Mouse (Mus musculus) embryonic facial prominence, embryonic 12.5 days (tissue): ENCODE results near the gene Dnaaf3. TPM values are rescaled to one million over a fixed set of nuclear protein-coding genes. Genes with fewer than 3 reads are reported as not detected.

Experiments used
- ATAC-seq: fragments of 200-750 bp; cut with Nextera tagmentation; 2 replicates; pipeline ENCODE4 v1.8.0; 2017; ENCODE audit not compliant: insufficient number of reproducible peaks, insufficient read depth, low FRiP score, low TSS enrichment
- H3K27ac ChIP-seq: fragments of 300-500 bp; sonication (generic); 2 replicates; pipeline ENCODE4 v1.5.1; 2016; ENCODE audit warnings: mild to moderate bottlenecking
- H3K27me3 ChIP-seq: fragments of 300-500 bp; sonication (generic); 2 replicates; pipeline ENCODE4 v1.6.1; 2016; ENCODE audit warnings: mild to moderate bottlenecking, moderate library complexity
- H3K36me3 ChIP-seq: fragments of 300-500 bp; sonication (generic); 2 replicates; pipeline ENCODE4 v1.6.1; 2016; ENCODE audit warnings: mild to moderate bottlenecking
- H3K4me1 ChIP-seq: fragments of 300-500 bp; sonication (generic); 2 replicates; pipeline ENCODE4 v1.6.1; 2016
- H3K4me2 ChIP-seq: fragments of 300-500 bp; sonication (generic); replicated peaks from 2 replicates; pipeline ENCODE4 v1.6.1; 2016; ENCODE audit warnings: mild to moderate bottlenecking, moderate library complexity
- H3K4me3 ChIP-seq: fragments of 300-500 bp; sonication (generic); 2 replicates; pipeline ENCODE4 v1.5.1; 2016; ENCODE audit warnings: mild to moderate bottlenecking
- H3K9ac ChIP-seq: fragments of 300-500 bp; sonication (generic); 2 replicates; pipeline ENCODE4 v1.6.1; 2016; ENCODE audit warnings: mild to moderate bottlenecking, moderate library complexity
- H3K9me3 ChIP-seq: fragments of 300-500 bp; sonication (generic); 2 replicates; pipeline ENCODE4 v1.6.1; 2016; ENCODE audit warnings: mild to moderate bottlenecking, moderate library complexity
- WGBS: fragments of 180-500 bp; shearing (Covaris S2); methylation state at CpG from one replicate; pipeline ENCODE4 v1.1.7; 2016; 5-methylcytosine and 5-hydroxymethylcytosine counted together
- microRNA-seq: library from miRNA; unstranded; fragments of <30 nt; microRNA quantifications from one replicate; pipeline ENCODE4, GENCODE M21; 2017
- polyA plus RNA-seq: library from polyadenylated mRNA; unstranded; fragments of >200 nt; fragmentation: Nextera tagmentation; extraction: Ambion mirVana; gene quantifications from 2 replicates; pipeline ENCODE4 v1.2.1, GENCODE M21; 2016

Dnaaf3 gene
- polyA plus RNA-seq, 1 experiment from 2014 or later, result 2.9 TPM

GRCm38 (mm10) chr7:4492284-4493224 is 39.7 kb downstream of the Dnaaf3 start:
- Histone ChIP-seq H3K4me1 (no peaks in the 10 kb centered on the region), H3K9me3 (no peaks in the 10 kb centered on the region), H3K27me3 (no peaks in the 10 kb centered on the region), H3K4me2 (no peak overlapping the region), H3K9ac (no peak overlapping the region), H3K36me3 (peaks cover 61% of the 10 kb centered on the region), H3K4me3 (no peak overlapping the region), H3K27ac (no peak overlapping the region)
- 88% methylated on average over 13 of the region's 13 CpGs for WGBS
- no peak for ATAC-seq

- no peak overlapping the region for H3K4me3 ChIP-seq
- H3K4me2 ChIP-seq, result no peak overlapping the region
- H3K27ac ChIP-seq, result no peak overlapping the region
- peaks cover 54% of the 10 kb centered on the region for H3K36me3 ChIP-seq
- H3K27me3 ChIP-seq, result no peaks in the 10 kb centered on the region
- ATAC-seq, result no peak
- no peaks in the 10 kb centered on the region for H3K4me1 ChIP-seq
- no peaks in the 10 kb centered on the region for H3K9me3 ChIP-seq
- 83% methylated on average over 6 of the region's 6 CpGs for WGBS
- no peak overlapping the region for H3K9ac ChIP-seq
Measured at GRCm38 (mm10) chr7:4491308-4491707, 40.9 kb downstream of the Dnaaf3 start.

- ATAC-seq, result no peak
- H3K4me1 ChIP-seq, result peaks cover 12% of the 10 kb centered on the region
- H3K9ac ChIP-seq, result no peak overlapping the region
- no peaks in the 10 kb centered on the region for H3K9me3 ChIP-seq
- 89% methylated on average over 12 of the region's 12 CpGs for WGBS
- H3K27ac ChIP-seq, result no peak overlapping the region
- H3K4me3 ChIP-seq, result no peak overlapping the region
- H3K4me2 ChIP-seq, result no peak overlapping the region
- H3K36me3 ChIP-seq, result peaks cover 52% of the 10 kb centered on the region
- no peaks in the 10 kb centered on the region for H3K27me3 ChIP-seq
Measured at GRCm38 (mm10) chr7:4482281-4482680, 50.0 kb downstream of the Dnaaf3 start.

GRCm38 (mm10) chr7:4479674-4480073 is 52.6 kb downstream of the Dnaaf3 start:
- 29% methylated on average over 6 of the region's 6 CpGs for WGBS
- ATAC-seq, result no peak
- Histone ChIP-seq H3K4me1 (peaks cover 12% of the 10 kb centered on the region), H3K27me3 (peaks cover 9% of the 10 kb centered on the region), H3K36me3 (peaks cover 36% of the 10 kb centered on the region), H3K27ac (no peak overlapping the region), H3K9me3 (no peaks in the 10 kb centered on the region), H3K9ac (no peak overlapping the region), H3K4me2 (peak overlapping the region; percentile 85; the same call in 1 of the 2 replicates), H3K4me3 (no peak overlapping the region)

GRCm38 (mm10) chr7:4478796-4479291 is 53.4 kb downstream of the Dnaaf3 start:
- Histone ChIP-seq H3K4me2 (peak overlapping the region; percentile 85), H3K27ac (peak overlapping the region; percentile 99), H3K4me1 (peaks cover 12% of the 10 kb centered on the region), H3K9ac (peak overlapping the region; percentile 48), H3K27me3 (peaks cover 17% of the 10 kb centered on the region), H3K36me3 (peaks cover 28% of the 10 kb centered on the region), H3K9me3 (no peaks in the 10 kb centered on the region), H3K4me3 (peak overlapping the region; percentile 51)
- 3% methylated on average over 16 of the region's 16 CpGs for WGBS
- ATAC-seq, result no peak

- peak; percentile 96 for ATAC-seq
- Histone ChIP-seq H3K27ac (peak overlapping the region; percentile 99), H3K36me3 (peaks cover 21% of the 10 kb centered on the region), H3K4me1 (peaks cover 12% of the 10 kb centered on the region), H3K9ac (peak overlapping the region; percentile 60), H3K4me2 (peak overlapping the region; percentile 85), H3K27me3 (peaks cover 24% of the 10 kb centered on the region), H3K9me3 (no peaks in the 10 kb centered on the region), H3K4me3 (peak overlapping the region; percentile 51)
- WGBS, result under 1% methylated on average over 39 of the region's 39 CpGs
Measured at GRCm38 (mm10) chr7:4478021-4478795, 54.0 kb downstream of the Dnaaf3 start.

- no peak for ATAC-seq
- peaks cover 7% of the 10 kb centered on the region for H3K4me1 ChIP-seq
- H3K27ac ChIP-seq, result no peak overlapping the region
- H3K36me3 ChIP-seq, result no peaks in the 10 kb centered on the region
- no peaks in the 10 kb centered on the region for H3K9me3 ChIP-seq
- WGBS, result 11% methylated on average over 19 of the region's 19 CpGs
- no peak overlapping the region for H3K9ac ChIP-seq
- no peak overlapping the region for H3K4me2 ChIP-seq
- peaks cover 47% of the 10 kb centered on the region for H3K27me3 ChIP-seq
- H3K4me3 ChIP-seq, result no peak overlapping the region
Measured at GRCm38 (mm10) chr7:4473940-4474339, 58.3 kb downstream of the Dnaaf3 start.

Small RNA genes lying within 50 kb of the gene (microRNA-seq; reads per million reads assigned to microRNA genes)
- gene Gm23577, result not detected

Other genes with a start within 250 kb of the Dnaaf3 start
- not detected in 2 replicates for gene Ncr1, start 194.7 kb downstream of the Dnaaf3 start, polyA plus RNA-seq
- gene Gp6, start 134.7 kb downstream of the Dnaaf3 start, polyA plus RNA-seq, result 0.23 and 0.46 TPM in 2 replicates
- 25.9 and 29.1 TPM in 2 replicates for gene Rdh13, start 86.8 kb downstream of the Dnaaf3 start, polyA plus RNA-seq
- 7.2 and 7.3 TPM in 2 replicates for gene Eps8l1, start 71.8 kb downstream of the Dnaaf3 start, polyA plus RNA-seq
- 65.6 and 68.1 TPM in 2 replicates for gene Ppp1r12c, start 30.8 kb downstream of the Dnaaf3 start, polyA plus RNA-seq
- 114 and 135 TPM in 2 replicates for gene Tnnt1, start 16.1 kb downstream of the Dnaaf3 start, polyA plus RNA-seq
- gene Tnni3, start 8.2 kb downstream of the Dnaaf3 start, polyA plus RNA-seq, result 4.4 and 4.6 TPM in 2 replicates
- 5.9 and 8.8 TPM in 2 replicates for gene Syt5, start 15.1 kb upstream of the Dnaaf3 start, polyA plus RNA-seq
- gene Ptprh, start 71.6 kb upstream of the Dnaaf3 start, polyA plus RNA-seq, result not detected in 2 replicates
- 1.9 and 2.2 TPM in 2 replicates for gene Tmem86b, start 99.0 kb upstream of the Dnaaf3 start, polyA plus RNA-seq
- 10.6 and 11.7 TPM in 2 replicates for gene Ppp6r1, start 126.6 kb upstream of the Dnaaf3 start, polyA plus RNA-seq
- 103 and 107 TPM in 2 replicates for gene Hspbp1, start 152.6 kb upstream of the Dnaaf3 start, polyA plus RNA-seq
- 2.8 and 3.6 TPM in 2 replicates for gene Brsk1, start 158.2 kb upstream of the Dnaaf3 start, polyA plus RNA-seq
- gene Tmem150b, start 192.8 kb upstream of the Dnaaf3 start, polyA plus RNA-seq, result 0.33 TPM in 1 of 2 replicates, not detected in the other
- gene Kmt5c, start 207.7 kb upstream of the Dnaaf3 start, polyA plus RNA-seq, result 71.1 and 77.3 TPM in 2 replicates
- 66.1 and 67.8 TPM in 2 replicates for gene Cox6b2, start 220.6 kb upstream of the Dnaaf3 start, polyA plus RNA-seq
- gene Fam71e2, start 238.8 kb upstream of the Dnaaf3 start, polyA plus RNA-seq, result not detected in 2 replicates